Mouse (Mus musculus) urinary bladder, postnatal 10 days (tissue): ENCODE results near the gene Kcnk12.

Source experiments
- DNase-seq: peaks from one replicate; pipeline ENCODE4 v3.0.0; 2022; ENCODE audit warnings: low spot score

The Kcnk12 gene

GRCm38 (mm10) chr17:87785721-87786120, 12.1 kb downstream of the Kcnk12 start:
- no peak for DNase-seq

GRCm38 (mm10) chr17:87784911-87785310, 12.9 kb downstream of the Kcnk12 start:
- DNase-seq, result no peak

- DNase-seq, result no peak
These were observed 13.5 kb downstream of the Kcnk12 start for GRCm38 (mm10) chr17:87784141-87784831.

GRCm38 (mm10) chr17:87781244-87781643, 16.6 kb downstream of the Kcnk12 start:
- DNase-seq, result no peak

GRCm38 (mm10) chr17:87780164-87780563, 17.6 kb downstream of the Kcnk12 start:
- no peak for DNase-seq

GRCm38 (mm10) chr17:87774982-87775381, 22.8 kb downstream of the Kcnk12 start:
- no peak for DNase-seq

GRCm38 (mm10) chr17:87773175-87773574, 24.6 kb downstream of the Kcnk12 start:
- no peak for DNase-seq

- no peak for DNase-seq
These were observed 27.0 kb downstream of the Kcnk12 start for GRCm38 (mm10) chr17:87770766-87771165.

- DNase-seq, result no peak
These were observed 30.9 kb downstream of the Kcnk12 start for GRCm38 (mm10) chr17:87766888-87767287.

- no peak for DNase-seq
These were observed 32.8 kb downstream of the Kcnk12 start for GRCm38 (mm10) chr17:87765031-87765430.

- DNase-seq, result no peak
These were observed 34.6 kb downstream of the Kcnk12 start for GRCm38 (mm10) chr17:87763146-87763545.

- DNase-seq, result no peak
These were observed 37.5 kb downstream of the Kcnk12 start for GRCm38 (mm10) chr17:87760315-87760714.

GRCm38 (mm10) chr17:87745926-87746888, 51.6 kb downstream of the Kcnk12 start:
- DNase-seq, result no peak

GRCm38 (mm10) chr17:87744985-87745925, 52.5 kb downstream of the Kcnk12 start:
- DNase-seq, result no peak

- DNase-seq, result no peak
These were observed 58.0 kb downstream of the Kcnk12 start for GRCm38 (mm10) chr17:87739835-87740234.

GRCm38 (mm10) chr17:87737144-87737543, 60.6 kb downstream of the Kcnk12 start:
- DNase-seq, result no peak

GRCm38 (mm10) chr17:87734471-87734870, 63.3 kb downstream of the Kcnk12 start:
- no peak for DNase-seq

- DNase-seq, result no peak
These were observed 65.8 kb downstream of the Kcnk12 start for GRCm38 (mm10) chr17:87731962-87732361.

- no peak for DNase-seq
These were observed 71.1 kb downstream of the Kcnk12 start for GRCm38 (mm10) chr17:87726489-87727356.

- no peak for DNase-seq
These were observed 73.1 kb downstream of the Kcnk12 start for GRCm38 (mm10) chr17:87724727-87725126.

- DNase-seq, result no peak
These were observed 97.7 kb downstream of the Kcnk12 start for GRCm38 (mm10) chr17:87700101-87700500.
